Mouse (Mus musculus): ENCODE measurements at regions not wholly inside any gene's neighbourhood (a gene's known extent, or its start where the extent isn't known, plus 50 kb on each side); places are given as distances from the start of the nearest gene placed in this dataset.

DNA sequence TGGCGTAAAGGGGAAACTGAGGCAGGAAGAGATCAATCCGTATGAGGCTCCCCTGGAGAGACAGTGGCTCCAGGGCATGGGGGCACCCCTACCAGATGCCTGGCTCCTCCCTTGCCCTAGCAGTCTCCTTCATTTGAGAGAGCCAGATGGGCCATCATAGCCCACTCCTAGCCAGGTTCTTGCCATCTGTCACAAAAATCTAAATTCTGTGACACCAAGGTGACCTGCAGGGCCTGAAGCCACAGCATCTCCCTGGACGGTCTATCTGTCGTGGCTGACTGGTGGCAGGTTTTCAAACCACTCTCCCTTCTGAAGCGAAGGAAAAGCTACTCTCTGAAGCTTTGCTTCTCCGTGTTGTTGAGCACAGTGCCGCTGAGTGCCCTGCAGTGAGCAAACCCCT, 96.2 kb upstream of the Zdhhc25 start:
- Histone ChIP-seq H3K4me2 (no peak overlapping the region), H3K4me3 (no peak overlapping the region), H3K9ac (no peak overlapping the region), H3K4me1 (no peaks in the 10 kb centered on the region), H3K27me3 (no peaks in the 10 kb centered on the region), H3K27ac (no peak overlapping the region), H3K9me3 (no peaks in the 10 kb centered on the region), H3K36me3 (no peaks in the 10 kb centered on the region)
- 78% methylated on average over 7 of the region's 7 CpGs for WGBS
- ATAC-seq (ENCODE audit: insufficient number of reproducible peaks, low FRiP score, low TSS enrichment, low read depth), result no peak

DNA sequence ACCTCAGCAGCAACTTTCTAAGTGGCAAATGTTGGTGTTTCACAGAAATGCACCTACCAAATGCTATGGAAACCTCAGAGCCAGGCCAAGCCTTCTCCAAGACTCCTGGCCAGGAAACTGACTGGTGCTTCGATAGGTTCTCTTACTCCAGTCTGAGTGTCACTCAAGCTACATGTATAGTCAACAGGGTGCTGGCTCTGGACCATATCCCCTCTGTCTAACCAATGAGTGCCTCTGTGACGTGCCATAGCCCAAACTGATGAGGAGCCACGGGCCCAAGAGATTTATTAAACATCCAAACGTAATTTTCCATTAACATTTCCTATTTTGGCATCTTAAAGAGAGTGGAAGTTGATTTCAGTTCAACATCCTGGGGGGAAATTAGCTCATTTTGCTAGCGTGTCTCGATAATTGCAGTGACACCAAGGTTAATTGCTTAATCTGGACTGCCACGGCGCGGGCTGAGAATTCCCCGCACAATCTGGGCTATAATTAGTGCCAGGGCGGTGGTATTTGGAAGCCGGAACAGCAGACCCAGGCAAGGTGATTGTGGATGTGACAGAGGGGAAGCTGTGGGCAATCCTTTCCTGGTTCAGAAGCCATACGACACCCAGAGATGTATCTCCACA, 94.5 kb upstream of the Zdhhc25 start:
- no peaks in the 10 kb centered on the region for H3K36me3 ChIP-seq
- H3K4me3 ChIP-seq, result no peak overlapping the region
- H3K9me3 ChIP-seq, result no peaks in the 10 kb centered on the region
- H3K27me3 ChIP-seq, result no peaks in the 10 kb centered on the region
- WGBS, result 56% methylated on average over 13 of the region's 13 CpGs
- H3K4me1 ChIP-seq, result no peaks in the 10 kb centered on the region
- no peak overlapping the region for H3K27ac ChIP-seq
- no peak for ATAC-seq (ENCODE audit: insufficient number of reproducible peaks, low FRiP score, low TSS enrichment, low read depth)
- H3K4me2 ChIP-seq, result no peak overlapping the region
- no peak overlapping the region for H3K9ac ChIP-seq

DNA sequence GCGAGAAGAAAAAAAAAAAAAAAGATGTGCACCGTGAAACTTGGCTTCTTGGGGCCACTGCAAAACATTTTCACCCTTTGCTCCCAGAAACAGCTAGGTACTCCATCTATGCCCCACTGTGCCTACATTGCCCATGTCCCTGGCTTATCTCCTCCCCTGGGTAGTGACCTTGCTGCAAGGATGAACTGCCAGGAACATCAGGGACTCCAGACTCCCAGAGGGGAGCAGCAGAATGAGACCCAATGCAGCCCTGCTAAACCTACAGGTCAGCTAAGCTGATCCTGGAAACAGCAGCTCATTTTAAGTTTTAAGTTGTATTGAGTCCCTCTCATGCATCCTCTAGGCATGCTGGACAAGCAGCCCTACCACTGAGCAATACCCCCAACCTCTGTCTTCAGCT, 92.2 kb upstream of the Zdhhc25 start:
- Histone ChIP-seq H3K4me2 (no peak overlapping the region), H3K4me3 (no peak overlapping the region), H3K36me3 (no peaks in the 10 kb centered on the region), H3K9me3 (no peaks in the 10 kb centered on the region), H3K27ac (no peak overlapping the region), H3K27me3 (no peaks in the 10 kb centered on the region), H3K4me1 (no peaks in the 10 kb centered on the region), H3K9ac (no peak overlapping the region)
- 71% methylated on average over 2 of the region's 2 CpGs for whole genome bisulfite sequencing
- no peak for ATAC-seq (ENCODE audit: insufficient number of reproducible peaks, low FRiP score, low TSS enrichment, low read depth)

DNA sequence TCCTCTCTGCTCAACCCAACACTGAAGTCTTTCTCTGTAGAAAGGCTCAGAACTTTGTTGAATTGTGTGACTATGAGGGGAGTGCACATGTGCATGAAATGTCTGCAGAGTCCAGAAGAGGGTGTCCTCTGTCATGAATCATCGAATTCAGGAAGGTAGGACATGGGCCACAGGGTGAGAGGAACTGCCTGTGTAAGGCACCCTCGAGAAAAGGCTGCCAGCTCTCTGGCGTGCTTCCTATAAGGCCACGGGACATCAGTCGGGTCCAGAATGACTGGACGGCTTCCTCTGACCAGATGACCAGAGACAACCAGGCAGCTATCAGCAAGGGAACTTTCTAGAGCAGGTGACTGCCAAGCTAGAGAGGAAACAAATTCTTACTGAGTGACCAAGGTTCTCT, 91.1 kb upstream of the Zdhhc25 start:
- WGBS, result 78% methylated on average over 6 of the region's 6 CpGs
- Histone ChIP-seq H3K9me3 (no peaks in the 10 kb centered on the region), H3K27ac (no peak overlapping the region), H3K4me2 (no peak overlapping the region), H3K4me1 (no peaks in the 10 kb centered on the region), H3K4me3 (no peak overlapping the region), H3K9ac (no peak overlapping the region), H3K27me3 (no peaks in the 10 kb centered on the region), H3K36me3 (no peaks in the 10 kb centered on the region)
- no peak for ATAC-seq (ENCODE audit: insufficient number of reproducible peaks, low FRiP score, low TSS enrichment, low read depth)

DNA sequence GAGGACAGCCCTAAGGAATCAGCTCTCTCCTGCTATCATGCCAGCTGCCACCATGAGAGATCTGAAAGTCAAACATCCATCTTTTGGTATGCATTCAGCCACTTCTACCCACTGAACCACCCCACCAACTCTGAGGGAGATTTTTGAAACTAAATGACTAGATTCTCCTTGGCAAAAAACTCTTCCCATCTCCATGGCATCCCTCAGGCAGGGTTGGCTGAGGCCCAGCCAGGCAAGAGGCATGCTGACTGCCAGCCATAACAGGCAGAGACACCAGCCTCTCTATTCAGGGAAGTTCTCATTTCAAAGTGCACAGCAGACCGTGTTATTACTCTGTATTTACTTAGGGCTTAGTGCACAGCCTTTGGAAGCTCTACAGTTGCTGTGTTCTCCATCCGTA, 90.5 kb upstream of the Zdhhc25 start:
- Histone ChIP-seq H3K4me1 (no peaks in the 10 kb centered on the region), H3K9me3 (no peaks in the 10 kb centered on the region), H3K36me3 (no peaks in the 10 kb centered on the region), H3K9ac (no peak overlapping the region), H3K4me2 (no peak overlapping the region), H3K4me3 (no peak overlapping the region), H3K27me3 (no peaks in the 10 kb centered on the region), H3K27ac (no peak overlapping the region)
- no peak for ATAC-seq (ENCODE audit: insufficient number of reproducible peaks, low FRiP score, low TSS enrichment, low read depth)
- WGBS, result 77% methylated on average over 2 of the region's 2 CpGs

DNA sequence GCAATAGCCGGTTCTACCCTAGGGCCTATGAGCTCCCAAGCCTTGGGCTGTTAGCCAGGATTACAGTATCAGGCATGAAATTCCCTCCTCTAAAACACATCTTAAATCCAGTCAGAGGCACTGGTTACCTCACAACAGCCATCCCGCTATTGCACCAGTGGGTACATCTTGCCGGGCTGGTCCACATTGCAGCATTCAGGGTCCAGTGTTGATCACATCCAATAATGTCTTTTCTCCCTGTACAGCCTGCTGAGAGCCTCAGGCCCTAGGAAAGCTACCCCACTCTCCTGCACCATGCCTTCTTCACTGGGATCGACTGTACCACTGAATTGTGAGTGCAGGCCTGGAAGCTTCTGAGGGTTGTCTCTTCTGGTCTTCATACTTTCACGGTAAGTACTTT, 86.0 kb upstream of the Zdhhc25 start:
- H3K27me3 ChIP-seq, result no peaks in the 10 kb centered on the region
- no peak for ATAC-seq (ENCODE audit: insufficient number of reproducible peaks, low FRiP score, low TSS enrichment, low read depth)
- 92% methylated on average over 5 of the region's 5 CpGs for WGBS

DNA sequence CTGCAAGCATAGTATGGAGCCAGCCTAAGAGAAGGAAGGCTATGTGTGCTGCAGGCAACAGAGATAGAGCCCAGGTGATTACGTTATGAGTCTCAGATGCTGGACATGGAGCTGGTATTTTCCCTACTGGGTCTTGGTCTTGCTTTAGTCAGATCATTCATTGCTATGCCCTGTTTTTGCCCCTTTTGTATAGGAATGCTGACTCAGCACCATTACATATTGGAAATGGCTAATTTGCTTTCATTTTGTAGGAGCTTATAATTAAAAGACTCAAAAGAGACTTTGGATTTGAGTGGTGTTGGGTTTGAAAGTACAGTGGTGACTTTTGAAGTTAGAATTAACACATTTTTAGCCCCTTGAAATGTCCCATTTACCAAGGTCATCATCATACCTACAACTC, 68.9 kb upstream of the Zdhhc25 start:
- no peak for ATAC-seq (ENCODE audit: insufficient number of reproducible peaks, low FRiP score, low TSS enrichment, low read depth)
- H3K9ac ChIP-seq, result no peak overlapping the region
- H3K9me3 ChIP-seq, result no peaks in the 10 kb centered on the region
- 80% methylated on average over 1 of the region's 1 CpGs for WGBS
- H3K4me2 ChIP-seq, result no peak overlapping the region
- H3K27ac ChIP-seq, result no peak overlapping the region
- no peaks in the 10 kb centered on the region for H3K4me1 ChIP-seq
- H3K4me3 ChIP-seq, result no peak overlapping the region
- no peaks in the 10 kb centered on the region for H3K36me3 ChIP-seq
- H3K27me3 ChIP-seq, result no peaks in the 10 kb centered on the region

More for the DNA sequence above, 86.0 kb upstream of the Zdhhc25 start:
- H3K4me1 ChIP-seq, result no peaks in the 10 kb centered on the region
- no peak overlapping the region for H3K4me3 ChIP-seq
- no peaks in the 10 kb centered on the region for H3K36me3 ChIP-seq
- no peak overlapping the region for H3K4me2 ChIP-seq
- H3K9ac ChIP-seq, result no peak overlapping the region
- no peaks in the 10 kb centered on the region for H3K9me3 ChIP-seq
- H3K27ac ChIP-seq, result no peak overlapping the region

DNA sequence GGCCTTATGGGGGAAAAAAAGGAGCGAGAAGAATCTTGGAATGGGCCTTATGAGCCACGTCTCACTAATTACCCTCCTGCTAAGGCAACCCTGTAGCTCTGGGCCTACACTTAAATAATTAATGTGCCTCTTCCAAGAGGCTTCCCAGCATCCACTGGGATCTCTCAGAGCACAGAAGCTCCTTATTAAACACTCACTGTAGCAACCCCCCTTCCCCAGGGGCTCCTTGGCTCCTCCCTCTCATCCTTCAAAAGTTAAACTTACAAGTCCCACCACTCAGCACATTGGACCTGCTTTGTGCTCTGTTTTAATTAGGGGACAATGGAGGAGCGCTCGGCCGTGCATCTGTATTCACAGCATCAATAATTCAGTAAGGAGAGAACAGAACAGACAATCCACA, 68.1 kb upstream of the Zdhhc25 start:
- Histone ChIP-seq H3K36me3 (no peaks in the 10 kb centered on the region), H3K4me1 (no peaks in the 10 kb centered on the region), H3K4me2 (no peak overlapping the region), H3K27me3 (no peaks in the 10 kb centered on the region), H3K27ac (no peak overlapping the region), H3K9me3 (no peaks in the 10 kb centered on the region), H3K9ac (no peak overlapping the region), H3K4me3 (no peak overlapping the region)
- 62% methylated on average over 5 of the region's 5 CpGs for WGBS
- no peak for ATAC-seq (ENCODE audit: insufficient number of reproducible peaks, low FRiP score, low TSS enrichment, low read depth)

DNA sequence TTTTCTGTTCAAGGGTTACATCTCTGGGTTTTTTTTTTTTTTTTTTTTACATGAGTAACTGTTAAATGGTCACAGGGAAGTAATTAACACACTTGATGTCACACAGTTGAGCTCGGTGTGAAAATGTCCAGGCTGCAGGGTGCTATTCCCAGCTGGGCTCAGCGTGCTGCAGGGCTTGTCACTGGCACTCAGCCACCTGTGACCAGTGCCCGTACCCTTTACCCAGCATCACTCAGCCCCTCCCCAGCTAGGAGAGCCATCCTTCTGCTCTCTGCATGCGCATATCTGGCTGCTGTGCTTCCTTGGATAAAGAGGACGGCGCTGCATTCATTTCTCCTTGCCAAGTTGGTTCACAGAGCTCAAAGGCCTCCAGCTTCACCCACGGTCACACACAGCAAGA, 66.7 kb upstream of the Zdhhc25 start:
- Histone ChIP-seq H3K9me3 (no peaks in the 10 kb centered on the region), H3K36me3 (no peaks in the 10 kb centered on the region), H3K27me3 (no peaks in the 10 kb centered on the region), H3K4me3 (no peak overlapping the region), H3K4me1 (no peaks in the 10 kb centered on the region), H3K9ac (no peak overlapping the region), H3K27ac (no peak overlapping the region), H3K4me2 (no peak overlapping the region)
- 65% methylated on average over 7 of the region's 7 CpGs for WGBS
- ATAC-seq (ENCODE audit: insufficient number of reproducible peaks, low FRiP score, low TSS enrichment, low read depth), result no peak

DNA sequence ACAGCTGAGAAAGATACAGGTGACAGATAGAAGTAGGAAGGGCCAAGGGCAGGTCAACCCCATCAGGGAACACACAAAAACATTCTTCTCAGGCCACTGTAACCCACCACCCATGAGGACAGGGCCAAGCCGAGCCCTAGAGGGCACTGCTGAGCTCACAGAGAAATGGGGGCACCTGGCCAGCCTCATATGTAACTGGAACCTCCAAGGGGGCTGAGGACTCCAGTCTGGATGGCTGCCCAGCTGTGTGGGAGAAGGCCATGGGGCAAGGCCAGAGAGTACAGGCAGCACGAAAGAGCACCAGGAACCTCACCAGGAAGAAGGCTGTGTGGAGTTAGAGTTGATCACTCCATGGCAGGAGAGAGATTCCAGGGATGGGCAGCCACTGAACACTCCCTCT, 64.6 kb upstream of the Zdhhc25 start:
- ATAC-seq (ENCODE audit: insufficient number of reproducible peaks, low FRiP score, low TSS enrichment, low read depth), result no peak
- Histone ChIP-seq H3K4me2 (no peak overlapping the region), H3K36me3 (no peaks in the 10 kb centered on the region), H3K27me3 (no peaks in the 10 kb centered on the region), H3K9me3 (no peaks in the 10 kb centered on the region), H3K4me3 (no peak overlapping the region), H3K27ac (no peak overlapping the region), H3K9ac (no peak overlapping the region), H3K4me1 (no peaks in the 10 kb centered on the region)
- 62% methylated on average over 2 of the region's 2 CpGs for WGBS

DNA sequence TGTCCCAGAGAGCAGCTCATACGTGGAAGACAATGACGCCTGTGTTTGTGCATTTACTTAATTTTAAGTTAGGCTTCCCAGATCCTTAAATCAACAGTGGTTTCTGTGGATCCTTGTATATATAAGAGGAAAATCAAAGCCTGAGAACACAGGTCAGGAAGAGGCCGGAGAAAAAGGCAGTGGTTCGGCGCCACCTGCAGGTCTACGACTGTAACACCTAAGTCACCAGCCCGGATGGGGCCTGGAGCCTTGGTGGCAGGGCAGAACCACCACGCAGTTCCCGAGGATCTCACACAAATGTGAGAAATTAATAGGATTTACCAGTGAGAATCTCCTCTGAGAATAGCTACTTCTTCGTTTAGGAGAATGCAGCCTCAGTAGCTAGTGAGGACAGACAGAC, 62.9 kb upstream of the Zdhhc25 start:
- Histone ChIP-seq H3K27me3 (no peaks in the 10 kb centered on the region), H3K9me3 (no peaks in the 10 kb centered on the region), H3K27ac (no peak overlapping the region), H3K9ac (no peak overlapping the region), H3K4me1 (no peaks in the 10 kb centered on the region), H3K4me3 (no peak overlapping the region), H3K36me3 (no peaks in the 10 kb centered on the region), H3K4me2 (no peak overlapping the region)
- no peak for ATAC-seq (ENCODE audit: insufficient number of reproducible peaks, low FRiP score, low TSS enrichment, low read depth)
- 23% methylated on average over 10 of the region's 10 CpGs for WGBS

DNA sequence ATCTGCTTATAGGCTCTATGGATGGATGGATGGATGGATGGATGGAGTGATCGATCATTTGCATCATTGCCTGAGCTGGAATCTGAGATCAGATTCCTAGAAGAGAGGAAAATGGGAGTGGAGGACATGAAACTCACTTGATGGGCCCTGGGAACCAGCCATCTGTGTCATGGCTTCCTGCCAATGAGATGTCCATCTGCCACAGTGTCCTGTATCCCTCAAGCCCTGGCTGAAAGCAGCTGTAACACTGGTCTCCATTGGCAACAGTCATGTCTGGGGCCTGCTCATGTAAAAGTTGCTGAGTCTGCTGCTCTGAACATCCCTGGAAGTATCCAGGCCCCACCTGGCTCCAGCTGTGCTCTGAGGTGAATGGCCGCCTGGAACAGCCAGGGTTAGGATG, 57.5 kb upstream of the Zdhhc25 start:
- Histone ChIP-seq H3K9me3 (no peaks in the 10 kb centered on the region), H3K4me3 (no peak overlapping the region), H3K27me3 (no peaks in the 10 kb centered on the region), H3K9ac (no peak overlapping the region), H3K4me1 (no peaks in the 10 kb centered on the region), H3K36me3 (no peaks in the 10 kb centered on the region), H3K4me2 (no peak overlapping the region), H3K27ac (no peak overlapping the region)
- ATAC-seq (ENCODE audit: insufficient number of reproducible peaks, low FRiP score, low TSS enrichment, low read depth), result no peak
- 68% methylated on average over 2 of the region's 2 CpGs for WGBS

DNA sequence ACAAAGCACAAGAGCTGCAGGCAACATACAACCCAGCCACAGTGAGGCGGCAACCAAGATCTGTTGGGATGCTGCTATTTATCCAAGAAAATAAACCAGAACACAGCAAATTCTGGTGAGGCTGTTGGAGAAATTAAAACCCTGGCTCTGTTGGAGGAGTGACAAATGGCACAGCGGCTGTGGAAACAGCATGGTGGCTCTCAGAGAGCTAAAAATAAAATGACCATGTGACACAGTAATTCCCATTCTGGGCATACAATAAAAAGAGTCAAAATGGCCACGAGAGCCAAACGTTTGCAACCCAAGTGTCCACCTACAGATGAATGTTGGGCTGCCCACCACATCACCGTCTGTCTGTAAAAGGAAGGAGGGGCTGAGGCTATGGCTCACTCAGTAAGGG, 55.9 kb upstream of the Zdhhc25 start:
- H3K9me3 ChIP-seq, result no peaks in the 10 kb centered on the region
- no peaks in the 10 kb centered on the region for H3K27me3 ChIP-seq
- H3K4me1 ChIP-seq, result no peaks in the 10 kb centered on the region
- H3K27ac ChIP-seq, result no peak overlapping the region
- WGBS, result 76% methylated on average over 5 of the region's 5 CpGs
- no peak overlapping the region for H3K4me2 ChIP-seq
- ATAC-seq (ENCODE audit: insufficient number of reproducible peaks, low FRiP score, low TSS enrichment, low read depth), result no peak
- H3K36me3 ChIP-seq, result no peaks in the 10 kb centered on the region
- no peak overlapping the region for H3K4me3 ChIP-seq
- H3K9ac ChIP-seq, result no peak overlapping the region
